Mouse (Mus musculus) heart, adult 2 months (tissue): ENCODE results near the gene Slc17a2.

Experiments used
- CTCF ChIP-seq: fragments of 200-600 bp; IDR thresholded peaks from 2 replicates; pipeline ENCODE4 v1.8.1; 2022; ENCODE audit warnings: antibody characterized with exemption, mild to moderate bottlenecking, moderate library complexity
- EP300 ChIP-seq: fragments of 200-500 bp; IDR thresholded peaks from 2 replicates; pipeline ENCODE4 v1.6.1; 2011; ENCODE audit warnings: low read depth, low read length, control low read depth; ENCODE audit not compliant: insufficient read depth
- POLR2A ChIP-seq: fragments of 200-500 bp; IDR thresholded peaks from 2 replicates; pipeline ENCODE4 v1.6.1; 2011; ENCODE audit warnings: mild to moderate bottlenecking, low read depth, low read length, control low read depth; ENCODE audit not compliant: insufficient read depth

DNA sequence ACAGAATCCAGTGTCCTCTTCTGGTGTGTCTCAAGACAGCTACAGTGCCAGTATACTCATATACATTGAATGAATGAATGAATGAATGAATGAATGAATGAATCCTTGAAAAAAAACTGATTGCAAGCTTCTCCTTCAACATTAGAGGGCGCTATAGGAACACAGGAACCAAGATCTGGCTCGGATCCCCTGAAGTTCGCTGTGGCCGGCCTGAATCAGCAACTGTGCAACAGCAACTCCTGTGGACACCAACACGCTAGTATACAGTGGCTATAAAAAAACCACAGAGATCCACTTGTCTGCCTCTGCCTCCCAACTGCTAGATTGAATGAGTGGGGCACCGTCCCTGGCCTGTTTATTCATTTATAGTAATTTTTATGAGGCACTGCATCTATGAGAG lies 26.3 kb downstream of the Slc17a2 start:
- TF ChIP-seq POLR2A (no peak), CTCF (peak; percentile 69), EP300 (no peak)
